Comparison of ENCODE assay signal across 26 mouse cellular contexts in genomic region chr11:61960096-61960495, GRCm38 (mm10). TPM values are rescaled to one million over a fixed set of nuclear protein-coding genes. Genes with fewer than 3 reads are reported as not detected.
DNase-seq lines count a peak whose midpoint lies in the region; ATAC-seq lines count a peak whose summit lies in the region.
"Had no signal": no experiment of that assay in that cellular context is flagged by ENCODE, and none has a peak within 500 bp of the region (broad histone marks: within the 10 kb centered on the region; RNA-seq: fewer than 3 reads in every experiment).

No protein-coding gene starts in this region.

- peaks cover 12% of the 10 kb centered on the region; the same call in 1 of the 2 replicates for H3K27me3 ChIP-seq in liver, embryonic 12.5 days (replicated peaks)
- peaks cover 12% of the 10 kb centered on the region; the same call in 1 of the 2 replicates for H3K27me3 ChIP-seq in liver, embryonic 15.5 days
- H3K27me3 ChIP-seq in embryonic facial prominence, embryonic 10.5 days (replicated peaks; ENCODE audit: low read depth, poor library complexity, severe bottlenecking), result peaks cover 26% of the 10 kb centered on the region
- H3K27me3 ChIP-seq: forebrain, embryonic 15.5 days had no signal

- 67% methylated on average over 2 of the region's 2 CpGs for WGBS in liver, embryonic 12.5 days (ENCODE audit: insufficient replicate concordance)
- 70% methylated on average over 2 of the region's 2 CpGs for WGBS in liver, embryonic 15.5 days (ENCODE audit: insufficient replicate concordance)
- WGBS in embryonic facial prominence, embryonic 10.5 days, result 84% methylated on average over 2 of the region's 2 CpGs

- peaks cover 81% of the 10 kb centered on the region for H3K4me1 ChIP-seq in liver, embryonic 12.5 days
- peaks cover 72% of the 10 kb centered on the region for H3K4me1 ChIP-seq in liver, embryonic 15.5 days (replicated peaks)
- peaks cover 10% of the 10 kb centered on the region for H3K4me1 ChIP-seq in embryonic facial prominence, embryonic 10.5 days
- H3K4me1 ChIP-seq: forebrain, embryonic 12.5 days; forebrain, embryonic 15.5 days had no signal

- no peak overlapping the region for H3K9ac ChIP-seq in liver, embryonic 12.5 days
- H3K9ac ChIP-seq in liver, embryonic 15.5 days, result no peak overlapping the region
- H3K9ac ChIP-seq: embryonic facial prominence, embryonic 12.5 days; embryonic facial prominence, embryonic 15.5 days; forebrain, embryonic 12.5 days; forebrain, embryonic 15.5 days; heart, embryonic 13.5 days; hindbrain, embryonic 15.5 days; intestine, embryonic 15.5 days had no signal

- DNase-seq in c-Kit-positive CD71-positive TER-119-positive erythroid progenitor cells, embryonic 14.5 days (ENCODE audit: low spot score), result peak; percentile 57
- no peak for DNase-seq in thymus, postnatal 0 days (ENCODE audit: low spot score)
- no peak for DNase-seq in adrenal gland, postnatal 14 days
- no peak for DNase-seq in embryonic facial prominence, embryonic 10.5 days (ENCODE audit: low spot score)
- no peak for DNase-seq in adipocyte (ENCODE audit: low spot score)
- DNase-seq: adrenal gland, adult 8-10 months; adrenal gland, postnatal 36 days; cerebellum, adult 11 months; cerebellum, adult 8-10 months; cerebellum, postnatal 14 days; gastrocnemius, postnatal 25 days; heart, adult 18-20 months; heart, postnatal 14 days; heart, postnatal 4 days had no signal

- H3K4me3 ChIP-seq in liver, embryonic 12.5 days, result 0 out of 2 replicates have a peak overlapping the region, but pooled peaks have one; percentile 1
- H3K4me3 ChIP-seq in liver, embryonic 15.5 days (replicated peaks), result peak overlapping the region; percentile 11
- H3K4me3 ChIP-seq in embryonic facial prominence, embryonic 10.5 days, result no peak overlapping the region
- H3K4me3 ChIP-seq: embryonic facial prominence, embryonic 12.5 days; embryonic facial prominence, embryonic 15.5 days; forebrain, embryonic 12.5 days; forebrain, embryonic 15.5 days; heart, embryonic 10.5 days; heart, embryonic 13.5 days; hindbrain, embryonic 15.5 days; intestine, embryonic 15.5 days had no signal

- H3K27ac ChIP-seq in liver, embryonic 12.5 days, result peak overlapping the region; percentile 57
- H3K27ac ChIP-seq in liver, embryonic 15.5 days (replicated peaks), result peak overlapping the region; percentile 78
- no peak overlapping the region for H3K27ac ChIP-seq in embryonic facial prominence, embryonic 10.5 days (replicated peaks)
- H3K27ac ChIP-seq: embryonic facial prominence, embryonic 12.5 days; embryonic facial prominence, embryonic 15.5 days; forebrain, embryonic 12.5 days; forebrain, embryonic 15.5 days; heart, embryonic 10.5 days; heart, embryonic 13.5 days; hindbrain, embryonic 15.5 days; intestine, embryonic 15.5 days had no signal

- no peaks in the 10 kb centered on the region for H3K9me3 ChIP-seq in liver, embryonic 12.5 days (replicated peaks)
- no peaks in the 10 kb centered on the region for H3K9me3 ChIP-seq in liver, embryonic 15.5 days (replicated peaks)
- no peaks in the 10 kb centered on the region for H3K9me3 ChIP-seq in embryonic facial prominence, embryonic 10.5 days
- H3K9me3 ChIP-seq: embryonic facial prominence, embryonic 12.5 days; embryonic facial prominence, embryonic 15.5 days; forebrain, embryonic 12.5 days; forebrain, embryonic 15.5 days; heart, embryonic 10.5 days; heart, embryonic 13.5 days; hindbrain, embryonic 15.5 days; intestine, embryonic 15.5 days had no signal

- H3K36me3 ChIP-seq in liver, embryonic 12.5 days, result peaks cover 11% of the 10 kb centered on the region; the same call in 1 of the 2 replicates
- H3K36me3 ChIP-seq in liver, embryonic 15.5 days (replicated peaks), result peaks cover 6% of the 10 kb centered on the region
- H3K36me3 ChIP-seq in embryonic facial prominence, embryonic 10.5 days (replicated peaks), result no peaks in the 10 kb centered on the region
- H3K36me3 ChIP-seq: embryonic facial prominence, embryonic 12.5 days; embryonic facial prominence, embryonic 15.5 days; forebrain, embryonic 12.5 days; forebrain, embryonic 15.5 days; heart, embryonic 10.5 days; heart, embryonic 13.5 days; hindbrain, embryonic 15.5 days; intestine, embryonic 15.5 days had no signal

- H3K4me2 ChIP-seq in liver, embryonic 12.5 days, result peak overlapping the region; percentile 85
- peak overlapping the region; percentile 80 for H3K4me2 ChIP-seq in liver, embryonic 15.5 days
- H3K4me2 ChIP-seq: embryonic facial prominence, embryonic 12.5 days; embryonic facial prominence, embryonic 15.5 days; forebrain, embryonic 12.5 days; forebrain, embryonic 15.5 days; heart, embryonic 13.5 days; hindbrain, embryonic 15.5 days; intestine, embryonic 15.5 days had no signal

- peak; percentile 57 for ATAC-seq in erythroblast, adult 5-6 weeks (replicated peaks; ENCODE audit: low FRiP score, poor library complexity, severe bottlenecking)
- peak; percentile 39 for ATAC-seq in liver, embryonic 12.5 days
- ATAC-seq in liver, embryonic 15.5 days (ENCODE audit: insufficient read depth), result peak; percentile 32
- ATAC-seq: CD4-positive, CD25-positive, alpha-beta regulatory T cell, adult 4 months; forebrain, embryonic 15.5 days; intestine, embryonic 15.5 days had no signal

RNA-seq across cellular contexts. Expression of gene Specc1, which starts 3.5 kb away (rescaled TPM):
- total RNA-seq in erythroblast, adult 5-6 weeks (2015; ENCODE audit: low replicate concordance), result 950 and 990 TPM in 2 replicates
- total RNA-seq in erythroblast, adult 5-6 weeks (2017; ENCODE audit: low replicate concordance), result 2,020 and 2,075 TPM in 2 replicates
- 36.4 and 38.7 TPM in 2 replicates for polyA plus RNA-seq in liver, embryonic 12.5 days (2016; fragmentation: Nextera tagmentation; extraction: Ambion mirVana)
- polyA plus RNA-seq in liver, embryonic 15.5 days (2015; fragmentation: Nextera tagmentation; extraction: Ambion mirVana), result 54.4 and 57.0 TPM in 2 replicates
- polyA plus RNA-seq in thymus, postnatal 0 days (2015; fragmentation: Nextera tagmentation; extraction: Ambion mirVana), result 1.7 and 2.1 TPM in 2 replicates
- total RNA-seq in adrenal gland, postnatal 14 days (2021), result 17.1 and 19.6 TPM in 2 replicates
- polyA plus RNA-seq in embryonic facial prominence, embryonic 10.5 days (2016; fragmentation: Nextera tagmentation; extraction: Ambion mirVana), result 14.9 and 15.3 TPM in 2 replicates

RNA-seq across cellular contexts. Expression of gene Akap10, which starts 30.0 kb away (rescaled TPM):
- 20.4 and 22.8 TPM in 2 replicates for total RNA-seq in erythroblast, adult 5-6 weeks (2015; ENCODE audit: low replicate concordance)
- 18.3 and 20.4 TPM in 2 replicates for total RNA-seq in erythroblast, adult 5-6 weeks (2017; ENCODE audit: low replicate concordance)
- polyA plus RNA-seq in liver, embryonic 12.5 days (2016; fragmentation: Nextera tagmentation; extraction: Ambion mirVana), result 14.2 and 14.3 TPM in 2 replicates
- polyA plus RNA-seq in liver, embryonic 15.5 days (2015; fragmentation: Nextera tagmentation; extraction: Ambion mirVana), result 7.9 and 8.0 TPM in 2 replicates
- 13.0 and 17.5 TPM in 2 replicates for polyA plus RNA-seq in thymus, postnatal 0 days (2015; fragmentation: Nextera tagmentation; extraction: Ambion mirVana)
- total RNA-seq in adrenal gland, postnatal 14 days (2021), result 23.7 and 27.1 TPM in 2 replicates
- polyA plus RNA-seq in embryonic facial prominence, embryonic 10.5 days (2016; fragmentation: Nextera tagmentation; extraction: Ambion mirVana), result 18.6 and 19.1 TPM in 2 replicates
